Mouse (Mus musculus) midbrain, embryonic 10.5 days (tissue): ENCODE data around the gene Zfyve1. TPM values are rescaled to one million over a fixed set of nuclear protein-coding genes. Genes with fewer than 3 reads are reported as not detected.

Source experiments
- DNase-seq: peaks from one replicate; pipeline ENCODE4 v3.0.0-alpha.2; 2017; ENCODE audit warnings: low spot score
- H3K27ac ChIP-seq: fragments of 300-500 bp; sonication (generic); replicated peaks from 2 replicates; pipeline ENCODE4 v1.5.1; 2016; ENCODE audit warnings: mild to moderate bottlenecking
- H3K27me3 ChIP-seq: fragments of 300-500 bp; sonication (generic); 2 replicates; pipeline ENCODE4 v1.6.1; 2016; ENCODE audit warnings: low read depth, mild to moderate bottlenecking; ENCODE audit not compliant: poor library complexity, severe bottlenecking
- H3K36me3 ChIP-seq: fragments of 300-500 bp; sonication (generic); 2 replicates; pipeline ENCODE4 v1.6.1; 2016; ENCODE audit warnings: mild to moderate bottlenecking, moderate library complexity
- H3K4me1 ChIP-seq: fragments of 300-500 bp; sonication (generic); 2 replicates; pipeline ENCODE4 v1.6.1; 2016
- H3K4me3 ChIP-seq: fragments of 300-500 bp; sonication (generic); 2 replicates; pipeline ENCODE4 v1.5.1; 2016; ENCODE audit warnings: mild to moderate bottlenecking, moderate library complexity
- H3K9me3 ChIP-seq: fragments of 300-500 bp; sonication (generic); replicated peaks from 2 replicates; pipeline ENCODE4 v1.6.1; 2016; ENCODE audit warnings: mild to moderate bottlenecking
- WGBS: fragments of 180-500 bp; shearing (Covaris S2); methylation state at CpG from one replicate; pipeline ENCODE4 v1.1.7; 2016; 5-methylcytosine and 5-hydroxymethylcytosine counted together
- polyA plus RNA-seq: library from polyadenylated mRNA; unstranded; fragments of >200 nt; fragmentation: Nextera tagmentation; extraction: Ambion mirVana; gene quantifications from 2 replicates; pipeline ENCODE4 v1.2.1, GENCODE M21; 2016

The Zfyve1 gene
- polyA plus RNA-seq, 1 experiment from 2014 or later = 21.1 TPM

GRCm38 (mm10) chr12:83577445-83577844, 19.6 kb downstream of the Zfyve1 start:
- WGBS = 97% methylated on average over 5 of the region's 5 CpGs
- DNase-seq = no peak
- peaks cover 12% of the 10 kb centered on the region; the same call in 1 of the 2 replicates for H3K4me1 ChIP-seq
- no peaks in the 10 kb centered on the region for H3K9me3 ChIP-seq
- H3K27ac ChIP-seq = no peak overlapping the region
- H3K36me3 ChIP-seq = peaks cover 68% of the 10 kb centered on the region
- H3K4me3 ChIP-seq = no peak overlapping the region
- no peaks in the 10 kb centered on the region for H3K27me3 ChIP-seq

- Histone ChIP-seq H3K27ac (no peak overlapping the region), H3K4me1 (no peaks in the 10 kb centered on the region), H3K9me3 (no peaks in the 10 kb centered on the region), H3K36me3 (peaks cover 87% of the 10 kb centered on the region), H3K4me3 (no peak overlapping the region), H3K27me3 (no peaks in the 10 kb centered on the region)
- 89% methylated on average over 5 of the region's 5 CpGs for WGBS
- DNase-seq = no peak
Observed at GRCm38 (mm10) chr12:83572717-83573116, 24.3 kb downstream of the Zfyve1 start.

- peaks cover 90% of the 10 kb centered on the region for H3K36me3 ChIP-seq
- H3K4me3 ChIP-seq = no peak overlapping the region
- no peaks in the 10 kb centered on the region for H3K4me1 ChIP-seq
- DNase-seq = no peak
- 83% methylated on average over 3 of the region's 3 CpGs for WGBS
- no peaks in the 10 kb centered on the region for H3K27me3 ChIP-seq
- no peak overlapping the region for H3K27ac ChIP-seq
- no peaks in the 10 kb centered on the region for H3K9me3 ChIP-seq
Observed at GRCm38 (mm10) chr12:83569866-83570265, 27.2 kb downstream of the Zfyve1 start.

DNA sequence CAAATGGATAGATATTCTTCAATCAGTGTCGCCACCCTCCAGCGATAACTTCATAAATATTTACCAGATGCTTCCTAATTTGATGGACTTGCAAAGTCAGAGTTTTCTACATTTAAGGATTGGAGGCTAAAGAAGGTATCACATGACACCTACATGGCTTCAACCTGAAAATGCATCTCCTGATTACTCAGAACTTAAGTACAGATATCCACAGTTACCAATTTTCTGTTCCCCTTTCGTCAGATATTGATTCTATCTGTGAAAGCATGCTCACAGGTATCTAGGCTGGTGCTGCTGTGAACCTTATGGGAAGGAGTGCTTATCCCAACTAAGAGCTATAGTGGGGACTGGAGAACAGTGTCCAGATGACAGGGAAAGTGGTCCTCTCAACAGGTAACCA, 34.4 kb downstream of the Zfyve1 start:
- H3K27ac ChIP-seq = no peak overlapping the region
- H3K36me3 ChIP-seq = peaks cover 94% of the 10 kb centered on the region
- no peak overlapping the region for H3K4me3 ChIP-seq
- 0 out of 2 replicates have a peak, but pooled peaks cover 7% of the 10 kb centered on the region for H3K4me1 ChIP-seq
- no peaks in the 10 kb centered on the region for H3K27me3 ChIP-seq
- DNase-seq = no peak
- H3K9me3 ChIP-seq = no peaks in the 10 kb centered on the region
- 93% methylated on average over 3 of the region's 3 CpGs for WGBS

- Histone ChIP-seq H3K4me1 (0 out of 2 replicates have a peak, but pooled peaks cover 7% of the 10 kb centered on the region), H3K9me3 (no peaks in the 10 kb centered on the region), H3K27ac (no peak overlapping the region), H3K4me3 (no peak overlapping the region), H3K27me3 (no peaks in the 10 kb centered on the region), H3K36me3 (peaks cover 94% of the 10 kb centered on the region)
- 79% methylated on average over 6 of the region's 6 CpGs for WGBS
- no peak for DNase-seq
Observed at GRCm38 (mm10) chr12:83560189-83560588, 36.8 kb downstream of the Zfyve1 start.

GRCm38 (mm10) chr12:83558496-83558895, 38.5 kb downstream of the Zfyve1 start:
- peaks cover 94% of the 10 kb centered on the region for H3K36me3 ChIP-seq
- no peak for DNase-seq
- WGBS = 92% methylated on average over 7 of the region's 7 CpGs
- 0 out of 2 replicates have a peak, but pooled peaks cover 7% of the 10 kb centered on the region for H3K4me1 ChIP-seq
- no peaks in the 10 kb centered on the region for H3K27me3 ChIP-seq
- no peak overlapping the region for H3K27ac ChIP-seq
- no peaks in the 10 kb centered on the region for H3K9me3 ChIP-seq
- H3K4me3 ChIP-seq = no peak overlapping the region

GRCm38 (mm10) chr12:83555605-83556004, 41.4 kb downstream of the Zfyve1 start:
- no peak for DNase-seq
- no peaks in the 10 kb centered on the region for H3K9me3 ChIP-seq
- H3K4me1 ChIP-seq = no peaks in the 10 kb centered on the region
- H3K27me3 ChIP-seq = no peaks in the 10 kb centered on the region
- H3K36me3 ChIP-seq = peaks cover 95% of the 10 kb centered on the region
- H3K4me3 ChIP-seq = no peak overlapping the region
- 68% methylated on average over 9 of the region's 9 CpGs for WGBS
- H3K27ac ChIP-seq = no peak overlapping the region

DNA sequence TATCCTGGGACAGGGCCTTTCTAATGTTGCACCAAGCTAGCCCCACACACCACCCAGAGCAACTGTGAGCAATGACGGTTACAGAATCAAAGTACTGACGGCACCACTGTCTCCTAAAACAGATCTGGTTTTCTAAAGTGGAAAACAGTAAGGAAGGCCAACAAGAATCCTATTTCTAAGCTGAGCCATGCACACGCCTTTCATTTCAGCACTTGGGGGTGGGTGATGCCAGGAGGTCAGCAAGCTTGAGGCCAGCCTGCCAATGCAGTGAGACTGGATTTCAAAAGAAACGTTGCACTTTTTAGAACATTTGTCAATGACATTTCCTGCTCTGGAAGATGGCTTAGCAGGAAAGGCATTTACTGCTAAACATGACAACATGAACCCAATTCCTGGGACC, 43.2 kb downstream of the Zfyve1 start:
- DNase-seq = no peak
- no peaks in the 10 kb centered on the region for H3K27me3 ChIP-seq
- no peaks in the 10 kb centered on the region for H3K4me1 ChIP-seq
- no peaks in the 10 kb centered on the region for H3K9me3 ChIP-seq
- H3K27ac ChIP-seq = no peak overlapping the region
- peaks cover 97% of the 10 kb centered on the region for H3K36me3 ChIP-seq
- H3K4me3 ChIP-seq = no peak overlapping the region
- WGBS = 88% methylated on average over 4 of the region's 4 CpGs

- peaks cover 94% of the 10 kb centered on the region for H3K36me3 ChIP-seq
- no peaks in the 10 kb centered on the region for H3K9me3 ChIP-seq
- H3K27ac ChIP-seq = no peak overlapping the region
- no peak for DNase-seq
- 91% methylated on average over 16 of the region's 16 CpGs for WGBS
- no peaks in the 10 kb centered on the region for H3K4me1 ChIP-seq
- no peak overlapping the region for H3K4me3 ChIP-seq
- H3K27me3 ChIP-seq = no peaks in the 10 kb centered on the region
Observed at GRCm38 (mm10) chr12:83551305-83551704, 45.7 kb downstream of the Zfyve1 start.

- no peaks in the 10 kb centered on the region for H3K27me3 ChIP-seq
- H3K27ac ChIP-seq = no peak overlapping the region
- no peak overlapping the region for H3K4me3 ChIP-seq
- H3K9me3 ChIP-seq = no peaks in the 10 kb centered on the region
- H3K4me1 ChIP-seq = no peaks in the 10 kb centered on the region
- H3K36me3 ChIP-seq = peaks cover 77% of the 10 kb centered on the region
- no peak for DNase-seq
Observed at GRCm38 (mm10) chr12:83544791-83545190, 52.2 kb downstream of the Zfyve1 start.

- H3K36me3 ChIP-seq = peaks cover 78% of the 10 kb centered on the region
- no peaks in the 10 kb centered on the region for H3K9me3 ChIP-seq
- DNase-seq = no peak
- WGBS = 93% methylated on average over 7 of the region's 7 CpGs
- H3K4me3 ChIP-seq = no peak overlapping the region
- no peak overlapping the region for H3K27ac ChIP-seq
- H3K27me3 ChIP-seq = no peaks in the 10 kb centered on the region
- no peaks in the 10 kb centered on the region for H3K4me1 ChIP-seq
Observed at GRCm38 (mm10) chr12:83543997-83544396, 53.0 kb downstream of the Zfyve1 start.

- no peak overlapping the region for H3K27ac ChIP-seq
- 86% methylated on average over 9 of the region's 9 CpGs for WGBS
- no peak for DNase-seq
Observed at GRCm38 (mm10) chr12:83536039-83536438, 61.0 kb downstream of the Zfyve1 start.

GRCm38 (mm10) chr12:83535428-83535827, 61.6 kb downstream of the Zfyve1 start:
- Histone ChIP-seq H3K4me1 (0 out of 2 replicates have a peak, but pooled peaks cover 2% of the 10 kb centered on the region), H3K9me3 (no peaks in the 10 kb centered on the region), H3K4me3 (no peak overlapping the region), H3K36me3 (peaks cover 77% of the 10 kb centered on the region), H3K27me3 (no peaks in the 10 kb centered on the region), H3K27ac (no peak overlapping the region)
- 91% methylated on average over 11 of the region's 11 CpGs for WGBS
- DNase-seq = no peak

More at GRCm38 (mm10) chr12:83536039-83536438, 61.0 kb downstream of the Zfyve1 start:
- 0 out of 2 replicates have a peak, but pooled peaks cover 2% of the 10 kb centered on the region for H3K4me1 ChIP-seq
- H3K27me3 ChIP-seq = no peaks in the 10 kb centered on the region
- H3K4me3 ChIP-seq = no peak overlapping the region
- H3K36me3 ChIP-seq = peaks cover 83% of the 10 kb centered on the region
- no peaks in the 10 kb centered on the region for H3K9me3 ChIP-seq

GRCm38 (mm10) chr12:83534190-83534589, 62.8 kb downstream of the Zfyve1 start:
- H3K27me3 ChIP-seq = no peaks in the 10 kb centered on the region
- H3K36me3 ChIP-seq = peaks cover 69% of the 10 kb centered on the region
- H3K4me1 ChIP-seq = 0 out of 2 replicates have a peak, but pooled peaks cover 2% of the 10 kb centered on the region
- H3K4me3 ChIP-seq = no peak overlapping the region
- no peak overlapping the region for H3K27ac ChIP-seq
- H3K9me3 ChIP-seq = no peaks in the 10 kb centered on the region
- no peak for DNase-seq
- WGBS = 91% methylated on average over 3 of the region's 3 CpGs
